Mouse (Mus musculus): ENCODE results near the gene Matn4. TPM values are rescaled to one million over a fixed set of nuclear protein-coding genes. Genes with fewer than 3 reads are reported as not detected.

The Matn4 gene
- total and polyA plus RNA-seq, 2 experiments, result 0.05 to 0.09 TPM

- Histone ChIP-seq H3K36me3 (ENCODE audit: control insufficient read depth, insufficient read depth, low read length) (no peaks in the 10 kb centered on the region), H3K27ac (replicated peaks; ENCODE audit: insufficient read depth, low read depth, low read length) (no peak overlapping the region), H3K4me1 (ENCODE audit: control insufficient read depth, insufficient read depth, low read length) (0 out of 2 replicates have a peak, but pooled peaks cover 1% of the 10 kb centered on the region), H3K9ac (ENCODE audit: low read depth, low read length) (no peak overlapping the region), H3K79me2 (ENCODE audit: control insufficient read depth, insufficient read depth, low read length) (no peaks in the 10 kb centered on the region), H3K27me3 (ENCODE audit: control insufficient read depth, insufficient read depth, low read length) (peaks cover 19% of the 10 kb centered on the region), H3K4me3 (ENCODE audit: insufficient read depth, low read depth, low read length) (peak overlapping the region; percentile 8; the same call in 1 of the 2 replicates)
- DNase-seq (ENCODE audit: extremely low read depth, low read depth, low spot score), result no peak
- TF ChIP-seq POLR2A (IDR thresholded peaks at IDR 0.05; ENCODE audit: extremely low read depth, insufficient read depth, low read length), result no peak
- TF ChIP-seq CTCF (IDR thresholded peaks at IDR 0.05; ENCODE audit: low read depth, low read length), result no peak
- WGBS, result 5% methylated on average over 49 of the region's 49 CpGs
Observed at GRCm38 (mm10) chr2:164404082-164404990, 624 bp downstream of the Matn4 start.

GRCm38 (mm10) chr2:164403396-164404081 lies 1.4 kb downstream of the Matn4 start:
- TF ChIP-seq CTCF (IDR thresholded peaks at IDR 0.05; ENCODE audit: low read depth, low read length) (no peak), POLR2A (IDR thresholded peaks at IDR 0.05; ENCODE audit: extremely low read depth, insufficient read depth, low read length) (no peak)
- H3K9ac ChIP-seq (ENCODE audit: low read depth, low read length), result no peak overlapping the region
- 0 out of 2 replicates have a peak, but pooled peaks cover 1% of the 10 kb centered on the region for H3K4me1 ChIP-seq (ENCODE audit: control insufficient read depth, insufficient read depth, low read length)
- 26% methylated on average over 14 of the region's 14 CpGs for WGBS
- no peaks in the 10 kb centered on the region for H3K79me2 ChIP-seq (ENCODE audit: control insufficient read depth, insufficient read depth, low read length)
- peaks cover 19% of the 10 kb centered on the region for H3K27me3 ChIP-seq (ENCODE audit: control insufficient read depth, insufficient read depth, low read length)
- H3K4me3 ChIP-seq (ENCODE audit: insufficient read depth, low read depth, low read length), result no peak overlapping the region
- DNase-seq (ENCODE audit: extremely low read depth, low read depth, low spot score), result no peak
- H3K27ac ChIP-seq (replicated peaks; ENCODE audit: insufficient read depth, low read depth, low read length), result no peak overlapping the region
- no peaks in the 10 kb centered on the region for H3K36me3 ChIP-seq (ENCODE audit: control insufficient read depth, insufficient read depth, low read length)

DNA sequence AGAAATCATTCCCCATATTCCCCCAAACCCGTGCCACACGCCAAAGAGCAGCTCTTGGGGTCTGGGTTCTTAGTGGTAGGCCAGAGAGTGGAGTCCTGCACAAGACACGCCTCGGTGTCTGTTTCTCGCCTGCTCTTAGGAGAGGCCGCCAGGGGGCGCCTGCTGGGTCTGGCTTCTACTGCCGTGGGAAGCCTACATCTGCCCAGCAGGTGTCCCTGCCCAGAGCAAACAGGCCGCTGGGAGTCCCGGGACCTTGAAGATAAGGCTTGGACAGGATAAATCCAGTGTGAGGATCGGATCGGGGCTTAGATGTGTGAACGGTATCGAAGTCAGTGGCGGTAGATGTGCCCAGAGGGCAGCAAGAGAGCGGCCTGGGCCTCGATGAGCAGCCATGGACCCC lies 2.1 kb downstream of the Matn4 start, which contains the start of gene Rbpjl:
Gene Rbpjl, plus strand, starts transcription at position 236 of the 400 bp plus-strand sequence.
- Histone ChIP-seq H3K36me3 (ENCODE audit: control insufficient read depth, insufficient read depth, low read length) (no peaks in the 10 kb centered on the region), H3K27ac (replicated peaks; ENCODE audit: insufficient read depth, low read depth, low read length) (no peak within 1 kb of the TSS), H3K4me1 (ENCODE audit: control insufficient read depth, insufficient read depth, low read length) (0 out of 2 replicates have a peak, but pooled peaks cover 1% of the 10 kb centered on the region), H3K79me2 (ENCODE audit: control insufficient read depth, insufficient read depth, low read length) (no peaks in the 10 kb centered on the region), H3K9ac (ENCODE audit: low read depth, low read length) (no peak within 1 kb of the TSS), H3K4me3 (ENCODE audit: insufficient read depth, low read depth, low read length) (no peak within 1 kb of the TSS), H3K27me3 (ENCODE audit: control insufficient read depth, insufficient read depth, low read length) (peaks cover 21% of the 10 kb centered on the region)
- WGBS, result 5% methylated on average over 17 of the region's 17 CpGs
- peak; percentile 94 for TF ChIP-seq CTCF (IDR thresholded peaks at IDR 0.05; ENCODE audit: low read depth, low read length)
- no peak for TF ChIP-seq POLR2A (IDR thresholded peaks at IDR 0.05; ENCODE audit: extremely low read depth, insufficient read depth, low read length)
- DNase-seq (ENCODE audit: extremely low read depth, low read depth, low spot score), result peak; percentile 49

GRCm38 (mm10) chr2:164396911-164397310 lies 8.0 kb downstream of the Matn4 start:
- WGBS, result 65% methylated on average over 12 of the region's 12 CpGs
- DNase-seq (ENCODE audit: extremely low read depth, low read depth, low spot score), result no peak

DNA sequence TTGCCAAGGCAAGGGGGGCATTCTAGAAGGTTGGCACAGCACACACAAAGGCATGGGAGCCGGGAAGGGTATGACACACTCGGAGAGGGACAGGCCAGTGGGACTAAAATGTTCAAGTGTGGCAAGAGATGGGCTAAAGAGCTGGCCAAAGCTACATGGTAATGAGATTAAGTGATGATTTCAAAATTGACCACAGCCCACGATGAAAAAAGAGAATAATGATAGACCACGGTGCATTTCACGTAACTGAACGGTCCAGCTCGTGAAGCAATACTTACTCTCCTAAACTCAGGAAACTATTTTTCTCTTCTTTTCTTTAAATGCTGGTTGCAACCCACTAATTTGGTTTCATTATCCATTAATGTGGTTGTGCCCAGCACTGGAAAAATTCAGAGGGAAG lies 8.9 kb downstream of the Matn4 start:
- H3K36me3 ChIP-seq (ENCODE audit: control insufficient read depth, insufficient read depth, low read length), result no peaks in the 10 kb centered on the region
- no peaks in the 10 kb centered on the region for H3K4me1 ChIP-seq (ENCODE audit: control insufficient read depth, insufficient read depth, low read length)
- no peaks in the 10 kb centered on the region for H3K79me2 ChIP-seq (ENCODE audit: control insufficient read depth, insufficient read depth, low read length)
- H3K27ac ChIP-seq (replicated peaks; ENCODE audit: insufficient read depth, low read depth, low read length), result no peak overlapping the region
- 88% methylated on average over 7 of the region's 7 CpGs for WGBS
- H3K9ac ChIP-seq (ENCODE audit: low read depth, low read length), result no peak overlapping the region
- H3K4me3 ChIP-seq (ENCODE audit: insufficient read depth, low read depth, low read length), result no peak overlapping the region
- TF ChIP-seq POLR2A (IDR thresholded peaks at IDR 0.05; ENCODE audit: extremely low read depth, insufficient read depth, low read length), result no peak
- no peak for TF ChIP-seq CTCF (IDR thresholded peaks at IDR 0.05; ENCODE audit: low read depth, low read length)
- H3K27me3 ChIP-seq (ENCODE audit: control insufficient read depth, insufficient read depth, low read length), result peaks cover 15% of the 10 kb centered on the region
- no peak for DNase-seq (ENCODE audit: extremely low read depth, low read depth, low spot score)

More at GRCm38 (mm10) chr2:164396911-164397310, 8.0 kb downstream of the Matn4 start:
- H3K27ac ChIP-seq (replicated peaks; ENCODE audit: insufficient read depth, low read depth, low read length), result no peak overlapping the region
- TF ChIP-seq CTCF (IDR thresholded peaks at IDR 0.05; ENCODE audit: low read depth, low read length), result no peak
- TF ChIP-seq POLR2A (IDR thresholded peaks at IDR 0.05; ENCODE audit: extremely low read depth, insufficient read depth, low read length), result no peak
- H3K4me3 ChIP-seq (ENCODE audit: insufficient read depth, low read depth, low read length), result no peak overlapping the region
- peaks cover 15% of the 10 kb centered on the region for H3K27me3 ChIP-seq (ENCODE audit: control insufficient read depth, insufficient read depth, low read length)
- no peak overlapping the region for H3K9ac ChIP-seq (ENCODE audit: low read depth, low read length)
- no peaks in the 10 kb centered on the region for H3K79me2 ChIP-seq (ENCODE audit: control insufficient read depth, insufficient read depth, low read length)
- H3K36me3 ChIP-seq (ENCODE audit: control insufficient read depth, insufficient read depth, low read length), result no peaks in the 10 kb centered on the region
- H3K4me1 ChIP-seq (ENCODE audit: control insufficient read depth, insufficient read depth, low read length), result no peaks in the 10 kb centered on the region
